Mouse (Mus musculus) ES-Bruce4 (cell line): ENCODE measurements around the gene Olfr171.

Source experiments
- CTCF ChIP-seq: IDR thresholded peaks from one replicate; pipeline ENCODE4 v1.8.1; 2011; ENCODE audit warnings: low read depth, low read length
- EP300 ChIP-seq: IDR thresholded peaks from 2 replicates; pipeline ENCODE4 v1.6.1; 2011; ENCODE audit warnings: low read depth, low read length; ENCODE audit not compliant: insufficient read depth
- POLR2A ChIP-seq: IDR thresholded peaks from one replicate; pipeline ENCODE4 v1.8.1; 2011; ENCODE audit warnings: low read length; ENCODE audit not compliant: insufficient read depth

- TF ChIP-seq POLR2A (no peak), EP300 (no peak), CTCF (no peak)
These were observed 26.6 kb downstream of the Olfr171 start for GRCm38 (mm10) chr16:19603166-19603565.
